Mouse (Mus musculus) kidney, adult 9 months (tissue): ENCODE results near the gene Acta2.
"Not testable (repeated sequence)": the region's sequence is repeated elsewhere in the genome, so short reads cannot be mapped to it uniquely, and the experiment has no call there.

Source experiments
- DNase-seq: peaks from one replicate; pipeline ENCODE4 v3.0.0; 2022

The Acta2 gene

GRCm38 (mm10) chr19:34219260-34219968, 36.0 kb downstream of the Acta2 start:
- DNase-seq, result no peak

GRCm38 (mm10) chr19:34217761-34218160, 37.6 kb downstream of the Acta2 start:
- no peak for DNase-seq

GRCm38 (mm10) chr19:34216956-34217355, 38.4 kb downstream of the Acta2 start:
- no peak for DNase-seq

GRCm38 (mm10) chr19:34214136-34214535, 41.3 kb downstream of the Acta2 start:
- no peak for DNase-seq

GRCm38 (mm10) chr19:34213251-34213645, 42.1 kb downstream of the Acta2 start:
- no peak for DNase-seq

- no peak for DNase-seq
These were observed 42.7 kb downstream of the Acta2 start for GRCm38 (mm10) chr19:34212489-34213250.

GRCm38 (mm10) chr19:34210841-34211240, 44.5 kb downstream of the Acta2 start:
- DNase-seq, result no peak

GRCm38 (mm10) chr19:34209930-34210581, 45.3 kb downstream of the Acta2 start:
- DNase-seq, result no peak

- DNase-seq, result no peak
These were observed 46.4 kb downstream of the Acta2 start for GRCm38 (mm10) chr19:34209031-34209430.

- DNase-seq, result no peak
These were observed 48.5 kb downstream of the Acta2 start for GRCm38 (mm10) chr19:34206760-34207440.

- DNase-seq, result not testable (repeated sequence)
These were observed 49.3 kb downstream of the Acta2 start for GRCm38 (mm10) chr19:34206128-34206527.

- DNase-seq, result no peak
These were observed 52.7 kb downstream of the Acta2 start for GRCm38 (mm10) chr19:34202668-34203067.

GRCm38 (mm10) chr19:34199488-34199887, 55.9 kb downstream of the Acta2 start:
- DNase-seq, result no peak

- no peak for DNase-seq
These were observed 56.5 kb downstream of the Acta2 start for GRCm38 (mm10) chr19:34198901-34199300.

GRCm38 (mm10) chr19:34198066-34198465, 57.3 kb downstream of the Acta2 start:
- no peak for DNase-seq

- no peak for DNase-seq
These were observed 60.4 kb downstream of the Acta2 start for GRCm38 (mm10) chr19:34195031-34195430.

- no peak for DNase-seq
These were observed 61.2 kb downstream of the Acta2 start for GRCm38 (mm10) chr19:34194132-34194745.

- no peak for DNase-seq
These were observed 61.7 kb downstream of the Acta2 start for GRCm38 (mm10) chr19:34193683-34194082.

GRCm38 (mm10) chr19:34193149-34193548, 62.2 kb downstream of the Acta2 start:
- peak; percentile 37 for DNase-seq

- DNase-seq, result peak; percentile 63
These were observed 63.1 kb downstream of the Acta2 start, which contains the start of gene Stambpl1 for GRCm38 (mm10) chr19:34192008-34192963. Gene Stambpl1 (plus strand): TSS chr19:34192229.

- DNase-seq, result no peak
These were observed 63.8 kb downstream of the Acta2 start for GRCm38 (mm10) chr19:34191645-34192007.
